Mouse (Mus musculus): ENCODE results near the gene Extl1.

DNA sequence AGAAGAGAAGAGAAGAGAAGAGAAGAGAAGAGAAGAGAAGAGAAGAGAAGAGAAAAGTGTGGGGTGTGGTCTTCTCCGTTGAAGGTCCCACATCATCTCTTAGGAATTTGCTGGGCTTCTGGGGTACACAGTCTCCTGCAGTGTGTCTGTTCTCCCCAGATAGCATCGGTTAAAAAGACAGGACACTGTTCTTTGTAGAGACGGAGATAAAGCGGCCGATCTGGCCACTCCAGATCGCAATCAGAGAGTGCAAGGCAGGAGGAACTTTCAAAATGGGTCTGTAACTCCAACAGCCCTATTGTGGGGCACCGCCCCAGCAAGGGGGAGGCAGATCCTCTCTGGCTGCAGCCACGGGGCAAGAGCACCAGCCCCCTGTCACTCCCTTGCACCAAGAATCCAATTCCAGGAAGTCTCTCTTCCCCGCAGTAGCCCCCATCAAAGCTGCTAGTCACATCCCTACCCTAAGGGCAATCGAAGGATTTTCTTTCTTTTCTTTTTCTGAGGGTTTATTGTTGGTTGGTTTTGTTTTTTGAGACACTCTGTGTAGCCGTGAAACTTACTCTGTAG is 41.4 kb downstream of the Extl1 start:
- TF ChIP-seq CTCF (IDR thresholded peaks at IDR 0.05; ENCODE audit: low read depth) (no peak), EP300 (IDR thresholded peaks at IDR 0.05; ENCODE audit: low read depth) (no peak)
